Mouse (Mus musculus): ENCODE results near the gene Esm1.

DNA sequence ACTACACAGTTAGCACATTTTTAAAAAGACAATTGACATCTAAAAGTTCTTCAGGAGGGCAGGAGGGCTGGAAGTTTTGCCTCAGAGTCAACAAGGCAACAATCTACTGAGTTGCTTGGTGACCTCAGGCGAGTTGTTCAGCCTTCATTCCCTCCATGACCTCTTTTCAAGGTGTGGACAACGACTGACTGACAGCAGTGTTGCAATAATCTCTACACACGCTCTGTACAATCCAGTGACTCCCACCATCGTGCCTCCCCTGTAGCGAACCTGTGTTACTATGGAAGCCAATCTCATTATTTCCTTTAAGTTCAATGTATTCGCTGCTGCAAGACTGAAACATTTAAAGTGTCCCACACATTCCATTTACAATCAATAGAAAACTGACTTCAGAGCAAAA, 12.4 kb downstream of the Esm1 start:
- TF ChIP-seq CTCF (IDR thresholded peaks at IDR 0.05; ENCODE audit: low read depth, low read length) (no peak), POLR2A (IDR thresholded peaks at IDR 0.05; ENCODE audit: insufficient read depth, low read length) (no peak), EP300 (IDR thresholded peaks at IDR 0.05; ENCODE audit: insufficient read depth, low read depth, low read length) (no peak)
